ENCODE assay signal across 8 mouse cellular contexts in the genomic region with DNA sequence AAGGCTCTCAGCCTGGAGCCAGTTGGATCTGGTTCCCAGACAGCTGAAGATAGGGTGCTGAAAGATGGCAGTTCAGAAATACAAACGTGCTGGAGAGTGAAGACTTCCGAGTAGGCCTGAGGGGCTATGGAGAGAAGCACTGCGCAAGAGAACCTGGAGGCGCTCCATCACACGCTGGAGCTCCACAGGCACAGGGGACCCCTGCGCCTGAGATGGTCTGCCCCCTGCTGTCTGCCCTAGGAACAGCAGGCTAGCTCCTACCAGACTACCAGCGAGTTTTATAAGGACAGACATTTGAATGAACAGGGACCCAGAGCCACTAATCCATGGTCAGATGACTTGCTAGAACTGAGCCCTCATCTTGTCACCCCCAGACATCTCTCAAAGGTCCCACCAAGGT. TPM values are rescaled to one million over a fixed set of nuclear protein-coding genes. Genes with fewer than 3 reads are reported as not detected.
DNase-seq lines count a peak whose midpoint lies in the region; ATAC-seq lines count a peak whose summit lies in the region.

No protein-coding gene starts in this region.

- H3K4me1 ChIP-seq in intestine, embryonic 16.5 days (ENCODE audit: control insufficient read depth, insufficient read depth, low read length) = no peaks in the 10 kb centered on the region
- peaks cover 8% of the 10 kb centered on the region for H3K4me1 ChIP-seq in midbrain, embryonic 11.5 days (ENCODE audit: control insufficient read depth, insufficient read depth, low read length)

- no peak overlapping the region for H3K27ac ChIP-seq in intestine, embryonic 16.5 days (ENCODE audit: low read length)
- H3K27ac ChIP-seq in midbrain, embryonic 11.5 days (ENCODE audit: low read depth, low read length) = no peak overlapping the region

- peak; percentile 92 for DNase-seq in adrenal gland, adult 18-20 months (ENCODE audit: low spot score in 2 of 2)
- DNase-seq in embryo, embryonic 10.5 days (ENCODE audit: low spot score) = peak; percentile 88
- DNase-seq in gastrocnemius, postnatal 36 days = peak; percentile 76 to 86
- peak; percentile 83 to 86 for DNase-seq in left cerebral cortex, postnatal 14 days (ENCODE audit: low spot score in 2 of 2)
- peak; percentile 98 for DNase-seq in midbrain, embryonic 11.5 days (ENCODE audit: low spot score, missing footprints)
- DNase-seq in right cerebral cortex, postnatal 4 days = peak; percentile 85
- DNase-seq in yolk sac, embryonic 10.5 days (ENCODE audit: low spot score) = peak; percentile 71

- no peak overlapping the region for H3K4me2 ChIP-seq in intestine, embryonic 16.5 days (ENCODE audit: low read depth, low read length)
- no peak overlapping the region for H3K4me2 ChIP-seq in midbrain, embryonic 11.5 days

- no peak overlapping the region for H3K4me3 ChIP-seq in intestine, embryonic 16.5 days (ENCODE audit: low read length)
- no peak overlapping the region for H3K4me3 ChIP-seq in midbrain, embryonic 11.5 days (ENCODE audit: low read depth, low read length)

- H3K9me3 ChIP-seq in intestine, embryonic 16.5 days (ENCODE audit: control insufficient read depth, low read length) = no peaks in the 10 kb centered on the region
- no peaks in the 10 kb centered on the region for H3K9me3 ChIP-seq in midbrain, embryonic 11.5 days (ENCODE audit: control insufficient read depth, low read length)

- no peak overlapping the region for H3K9ac ChIP-seq in intestine, embryonic 16.5 days (ENCODE audit: low read depth, low read length)
- H3K9ac ChIP-seq in midbrain, embryonic 11.5 days (ENCODE audit: low read length) = no peak overlapping the region

- intact Hi-C loops in gastrocnemius, postnatal 36 days (cut with DNase I) = loop anchor here (1.0 to 2.0 kb wide), 3 partner anchors 87 to 235 kb away; no protein-coding TSS in a partner anchor
- intact Hi-C loops in left cerebral cortex, postnatal 14 days (cut with DNase I) = loop anchor here (10.0 kb wide), 1 partner anchor 453 kb away; no protein-coding TSS in a partner anchor

- H3K27me3 ChIP-seq in intestine, embryonic 16.5 days (replicated peaks; ENCODE audit: control insufficient read depth, insufficient read depth, low read length) = no peaks in the 10 kb centered on the region
- no peaks in the 10 kb centered on the region for H3K27me3 ChIP-seq in midbrain, embryonic 11.5 days (ENCODE audit: control insufficient read depth, insufficient read depth, low read length)

- 4% methylated on average over 7 of the region's 7 CpGs for WGBS in intestine, embryonic 16.5 days
- WGBS in midbrain, embryonic 11.5 days = 5% methylated on average over 7 of the region's 7 CpGs

- H3K36me3 ChIP-seq in intestine, embryonic 16.5 days (ENCODE audit: control insufficient read depth, insufficient read depth, low read length) = peaks cover 8% of the 10 kb centered on the region
- H3K36me3 ChIP-seq in midbrain, embryonic 11.5 days (ENCODE audit: control insufficient read depth, insufficient read depth, low read length) = peaks cover 8% of the 10 kb centered on the region; the same call in 1 of the 2 replicates

- ATAC-seq in intestine, embryonic 16.5 days = peak; percentile 59
- peak; percentile 71 for ATAC-seq in midbrain, embryonic 11.5 days (ENCODE audit: low FRiP score)

RNA-seq across cellular contexts. Expression of a gene that starts 35.0 kb away (rescaled TPM):
- total RNA-seq in adrenal gland, adult 18-20 months (2021) = 1 to 10 TPM; 1.4 to 2.0 TPM
- 1 to 10 TPM in 1 of 2 experiments, under 1 TPM in 1; 0.84 to 1.3 TPM for total RNA-seq in gastrocnemius, postnatal 36 days (2021)
- 0.20 and 0.23 TPM in 2 replicates for polyA plus RNA-seq in intestine, embryonic 16.5 days (2015; fragmentation: Nextera tagmentation; extraction: Ambion mirVana)
- total RNA-seq in left cerebral cortex, postnatal 14 days (2021) = 1 to 10 TPM; 1.1 to 2.2 TPM
- polyA plus RNA-seq in midbrain, embryonic 11.5 days (2014; fragmentation: Nextera tagmentation; extraction: Ambion mirVana) = 0.53 and 0.57 TPM in 2 replicates
